Mouse (Mus musculus): ENCODE measurements at regions not wholly inside any gene's neighbourhood (a gene's known extent, or its start where the extent isn't known, plus 50 kb on each side); places are given as distances from the start of the nearest gene placed in this dataset.

- TF ChIP-seq MAX (IDR thresholded peaks at IDR 0.05; ENCODE audit: low read depth) (no peak), POLR2AphosphoS2 (IDR thresholded peaks at IDR 0.05; ENCODE audit: insufficient read length, low read depth) (no peak), POLR2A (IDR thresholded peaks at IDR 0.05; ENCODE audit: insufficient read length, low read depth) (no peak), TCF3 (IDR thresholded peaks at IDR 0.05; ENCODE audit: insufficient read length, low read depth) (no peak), TCF12 (IDR thresholded peaks at IDR 0.05; ENCODE audit: insufficient read depth, poor library complexity, severe bottlenecking) (no peak), USF1 (IDR thresholded peaks at IDR 0.05; ENCODE audit: low read depth) (no peak), E2F4 (IDR thresholded peaks at IDR 0.05; ENCODE audit: insufficient read depth) (no peak)
Measured at GRCm38 (mm10) chr16:93353971-93354370, 249.9 kb downstream of the Setd4 start.
